8 mouse cellular contexts compared by ENCODE assay signal in genomic region chr9:95194158-95194557, GRCm38 (mm10).
A peak's percentile ranks its signal among the peaks of the same experiment; 100 is the strongest.
DNase-seq lines count a peak whose midpoint lies in the region; ATAC-seq lines count a peak whose summit lies in the region.

No protein-coding gene starts in this region.

- no peak overlapping the region for H3K4me3 ChIP-seq in midbrain, embryonic 14.5 days (replicated peaks; ENCODE audit: low read depth, low read length)
- no peak overlapping the region for H3K4me3 ChIP-seq in hindbrain, embryonic 11.5 days (ENCODE audit: low read depth, low read length)

- peak; percentile 44 for DNase-seq in layer of hippocampus, adult 9-11 months
- DNase-seq in layer of hippocampus, adult 8-10 months (ENCODE audit: low spot score in 2 of 2) = no peak
- DNase-seq in heart, adult 11 months = peak; percentile 98
- DNase-seq in kidney, adult 9 months = peak; percentile 64
- DNase-seq in natural killer cell, adult 2 months (ENCODE audit: low spot score in 2 of 2) = peak; percentile 10 to 13
- DNase-seq in retina, embryonic 14.5 days (ENCODE audit: low spot score) = no peak
- DNase-seq in midbrain, embryonic 14.5 days = no peak
- no peak for DNase-seq in hindbrain, embryonic 11.5 days (ENCODE audit: low spot score)

- 78% methylated on average over 5 of the region's 5 CpGs for WGBS in midbrain, embryonic 14.5 days
- 82% methylated on average over 5 of the region's 5 CpGs for WGBS in hindbrain, embryonic 11.5 days

- no peak for ATAC-seq in midbrain, embryonic 14.5 days (ENCODE audit: low FRiP score, low TSS enrichment)
- no peak for ATAC-seq in hindbrain, embryonic 11.5 days (ENCODE audit: low FRiP score)

- no peaks in the 10 kb centered on the region for H3K27me3 ChIP-seq in midbrain, embryonic 14.5 days (ENCODE audit: control insufficient read depth, insufficient read depth, low read length)
- H3K27me3 ChIP-seq in hindbrain, embryonic 11.5 days (ENCODE audit: control insufficient read depth, insufficient read depth, low read length) = no peaks in the 10 kb centered on the region

- no peaks in the 10 kb centered on the region for H3K4me1 ChIP-seq in midbrain, embryonic 14.5 days (ENCODE audit: control insufficient read depth, insufficient read depth, low read length)
- no peaks in the 10 kb centered on the region for H3K4me1 ChIP-seq in hindbrain, embryonic 11.5 days (replicated peaks; ENCODE audit: control insufficient read depth, insufficient read depth, low read length)

- H3K9ac ChIP-seq in midbrain, embryonic 14.5 days (replicated peaks; ENCODE audit: low read length) = no peak overlapping the region
- H3K9ac ChIP-seq in hindbrain, embryonic 11.5 days (ENCODE audit: low read depth, low read length) = no peak overlapping the region

- H3K36me3 ChIP-seq in midbrain, embryonic 14.5 days (ENCODE audit: control insufficient read depth, insufficient read depth, low read length) = no peaks in the 10 kb centered on the region
- H3K36me3 ChIP-seq in hindbrain, embryonic 11.5 days (ENCODE audit: control insufficient read depth, insufficient read depth, low read length) = no peaks in the 10 kb centered on the region

- no peak overlapping the region for H3K27ac ChIP-seq in midbrain, embryonic 14.5 days (replicated peaks; ENCODE audit: low read depth, low read length)
- no peak overlapping the region for H3K27ac ChIP-seq in hindbrain, embryonic 11.5 days (ENCODE audit: low read depth, low read length)

- H3K4me2 ChIP-seq in midbrain, embryonic 14.5 days (ENCODE audit: low read length) = no peak overlapping the region
- H3K4me2 ChIP-seq in hindbrain, embryonic 11.5 days (replicated peaks; ENCODE audit: low read depth, low read length) = no peak overlapping the region

- H3K9me3 ChIP-seq in midbrain, embryonic 14.5 days (ENCODE audit: control insufficient read depth, low read length) = no peaks in the 10 kb centered on the region
- H3K9me3 ChIP-seq in hindbrain, embryonic 11.5 days (ENCODE audit: control insufficient read depth, low read length) = no peaks in the 10 kb centered on the region

Comparison
In these comparisons a context has a peak if more than half of its experiments do, and no peak if none do; other contexts are left out.
1. DNase-seq: peak in layer of hippocampus, adult 9-11 months (single experiment), heart, adult 11 months (single experiment), kidney, adult 9 months (single experiment) and natural killer cell, adult 2 months (2 of 2); none in layer of hippocampus, adult 8-10 months (0 of 2), retina, embryonic 14.5 days (single experiment), midbrain, embryonic 14.5 days (single experiment) and hindbrain, embryonic 11.5 days (single experiment).